In the genomic region with DNA sequence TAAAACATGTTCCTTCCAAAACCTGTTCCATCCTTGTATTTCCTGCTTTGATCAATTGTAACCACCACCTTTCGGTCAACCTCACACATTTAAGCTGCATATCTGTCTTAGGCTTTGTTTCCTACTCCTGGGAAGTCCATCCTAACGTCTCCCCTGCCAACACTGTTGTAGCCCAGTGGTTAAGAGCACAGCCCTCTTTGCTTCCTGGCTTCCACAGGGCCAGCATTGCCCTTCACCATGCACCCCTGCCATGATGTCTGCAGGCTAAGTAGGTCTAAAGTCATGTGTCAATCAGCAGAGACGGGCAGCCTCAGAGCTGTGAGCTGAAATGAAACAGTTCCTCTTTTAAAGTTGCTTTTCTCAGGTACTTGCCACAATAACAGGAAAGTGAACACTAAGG, we compare ENCODE assay signal across 19 mouse cellular contexts.
DNase-seq lines count a peak whose midpoint lies in the region; ATAC-seq lines count a peak whose summit lies in the region.
"Had no signal": no experiment of that assay in that cellular context is flagged by ENCODE, and none has a peak within 500 bp of the region (broad histone marks: within the 10 kb centered on the region; RNA-seq: fewer than 3 reads in every experiment).

No protein-coding gene starts in this region.

- 79% methylated on average over 3 of the region's 3 CpGs for WGBS in heart, embryonic 10.5 days
- WGBS in midbrain, embryonic 11.5 days: 92% methylated on average over 3 of the region's 3 CpGs
- WGBS in midbrain, embryonic 14.5 days: 92% methylated on average over 3 of the region's 3 CpGs

- peaks cover 23% of the 10 kb centered on the region for H3K4me1 ChIP-seq in heart, embryonic 10.5 days
- peaks cover 6% of the 10 kb centered on the region for H3K4me1 ChIP-seq in midbrain, embryonic 11.5 days (ENCODE audit: control insufficient read depth, insufficient read depth, low read length)
- H3K4me1 ChIP-seq in midbrain, embryonic 14.5 days (ENCODE audit: control insufficient read depth, insufficient read depth, low read length): no peaks in the 10 kb centered on the region

- peak; percentile 63 for DNase-seq in heart, embryonic 10.5 days (ENCODE audit: low spot score)
- no peak for DNase-seq in heart, postnatal 10 days
- peak; percentile 51 for DNase-seq in midbrain, embryonic 11.5 days (ENCODE audit: low spot score, missing footprints)
- no peak for DNase-seq in midbrain, embryonic 14.5 days
- DNase-seq: adrenal gland, adult 2 months; adrenal gland, adult 8-10 months; adrenal gland, postnatal 10 days; adrenal gland, postnatal 14 days; adrenal gland, postnatal 25 days; adrenal gland, postnatal 36 days; B cell, adult 2 months; cerebellum, adult 11 months; cerebellum, adult 11-12 months; cerebellum, adult 18-20 months had no signal

- no peak overlapping the region for H3K9ac ChIP-seq in midbrain, embryonic 11.5 days (ENCODE audit: low read length)
- no peak overlapping the region for H3K9ac ChIP-seq in midbrain, embryonic 14.5 days (replicated peaks; ENCODE audit: low read length)

- intact Hi-C loops in heart, postnatal 10 days (cut with DNase I): no loop called here

- no peaks in the 10 kb centered on the region for H3K36me3 ChIP-seq in heart, embryonic 10.5 days
- H3K36me3 ChIP-seq in midbrain, embryonic 11.5 days (ENCODE audit: control insufficient read depth, insufficient read depth, low read length): no peaks in the 10 kb centered on the region
- H3K36me3 ChIP-seq in midbrain, embryonic 14.5 days (ENCODE audit: control insufficient read depth, insufficient read depth, low read length): no peaks in the 10 kb centered on the region

- H3K4me2 ChIP-seq in midbrain, embryonic 11.5 days: no peak overlapping the region
- H3K4me2 ChIP-seq in midbrain, embryonic 14.5 days (ENCODE audit: low read length): no peak overlapping the region

- H3K4me3 ChIP-seq in heart, embryonic 10.5 days: no peak overlapping the region
- H3K4me3 ChIP-seq in midbrain, embryonic 11.5 days (ENCODE audit: low read depth, low read length): no peak overlapping the region
- no peak overlapping the region for H3K4me3 ChIP-seq in midbrain, embryonic 14.5 days (replicated peaks; ENCODE audit: low read depth, low read length)

- H3K9me3 ChIP-seq in heart, embryonic 10.5 days: no peaks in the 10 kb centered on the region
- no peaks in the 10 kb centered on the region for H3K9me3 ChIP-seq in midbrain, embryonic 11.5 days (ENCODE audit: control insufficient read depth, low read length)
- no peaks in the 10 kb centered on the region for H3K9me3 ChIP-seq in midbrain, embryonic 14.5 days (ENCODE audit: control insufficient read depth, low read length)
- H3K9me3 ChIP-seq: G1E had no signal

- H3K27me3 ChIP-seq in heart, embryonic 10.5 days (ENCODE audit: insufficient read depth, poor library complexity, severe bottlenecking): no peaks in the 10 kb centered on the region
- H3K27me3 ChIP-seq in midbrain, embryonic 11.5 days (ENCODE audit: control insufficient read depth, insufficient read depth, low read length): no peaks in the 10 kb centered on the region
- H3K27me3 ChIP-seq in midbrain, embryonic 14.5 days (ENCODE audit: control insufficient read depth, insufficient read depth, low read length): no peaks in the 10 kb centered on the region
- H3K27me3 ChIP-seq: CH12.LX, Patski had no signal

- no peak overlapping the region for H3K27ac ChIP-seq in heart, embryonic 10.5 days
- no peak overlapping the region for H3K27ac ChIP-seq in midbrain, embryonic 11.5 days (ENCODE audit: low read depth, low read length)
- H3K27ac ChIP-seq in midbrain, embryonic 14.5 days (replicated peaks; ENCODE audit: low read depth, low read length): no peak overlapping the region

- no peak for ATAC-seq in midbrain, embryonic 11.5 days (ENCODE audit: low FRiP score)
- ATAC-seq in midbrain, embryonic 14.5 days (ENCODE audit: low FRiP score, low TSS enrichment): no peak
- ATAC-seq: activated CD4-positive, CD25-positive, alpha-beta regulatory T cell, adult 4 months; CD4-positive, CD25-positive, alpha-beta regulatory T cell, adult 4 months; Patski had no signal

Comparison
In these comparisons a context has a peak if more than half of its experiments do, and no peak if none do; other contexts are left out.
1. DNase-seq: peak in heart, embryonic 10.5 days (single experiment) and midbrain, embryonic 11.5 days (single experiment); none in heart, postnatal 10 days (0 of 2) and midbrain, embryonic 14.5 days (single experiment).